Mouse (Mus musculus) cerebellum, adult 2 months (tissue): ENCODE data around the gene Adamts6. TPM values are rescaled to one million over a fixed set of nuclear protein-coding genes. Genes with fewer than 3 reads are reported as not detected.

ENCODE experiments used
- DNase-seq, 2 experiments: peaks; one replicate each; pipeline ENCODE4 v3.0.0; 2021
- H3K27ac ChIP-seq: fragments of 200-500 bp; 2 replicates; pipeline ENCODE4 v1.5.1; 2012; ENCODE audit warnings: low read length, control low read depth, inconsistent platforms; ENCODE audit not compliant: insufficient read depth
- H3K27me3 ChIP-seq: fragments of 200-500 bp; 2 replicates; pipeline ENCODE4 v1.6.1; 2012; ENCODE audit warnings: inconsistent platforms, mild to moderate bottlenecking, low read length, moderate library complexity; ENCODE audit not compliant: control insufficient read depth, insufficient read depth
- H3K4me1 ChIP-seq: fragments of 200-500 bp; 2 replicates; pipeline ENCODE4 v1.6.1; 2011; ENCODE audit warnings: low read length; ENCODE audit not compliant: control insufficient read depth, insufficient read depth
- H3K4me3 ChIP-seq: fragments of 200-500 bp; replicated peaks from 2 replicates; pipeline ENCODE3; 2011; ENCODE audit warnings: mild to moderate bottlenecking, low read depth, low read length, control low read depth; ENCODE audit not compliant: insufficient read depth
- CTCF ChIP-seq: fragments of 200-500 bp; IDR thresholded peaks from 2 replicates; pipeline ENCODE4 v1.5.1; 2011; ENCODE audit warnings: low read depth, mild to moderate bottlenecking, control low read depth, low read length, moderate library complexity, borderline replicate concordance; ENCODE audit not compliant: insufficient read depth
- POLR2A ChIP-seq: fragments of 200-500 bp; IDR thresholded peaks from 2 replicates; pipeline ENCODE4 v1.6.1; 2011; ENCODE audit warnings: low read length, control low read depth, borderline replicate concordance; ENCODE audit not compliant: insufficient read depth
- WGBS: fragments of 180-500 bp; shearing (Covaris S2); methylation state at CpG from one replicate; pipeline ENCODE4 v1.1.7; 2018; 5-methylcytosine and 5-hydroxymethylcytosine counted together
- polyA plus RNA-seq: library from polyadenylated mRNA; depleted of rRNA; stranded (reverse); fragments of >200 nt; gene quantifications from 2 replicates; pipeline ENCODE4 v1.2.3, GENCODE M21; 2012

The Adamts6 gene
- polyA plus RNA-seq, 1 experiment: 5.0 TPM

DNA sequence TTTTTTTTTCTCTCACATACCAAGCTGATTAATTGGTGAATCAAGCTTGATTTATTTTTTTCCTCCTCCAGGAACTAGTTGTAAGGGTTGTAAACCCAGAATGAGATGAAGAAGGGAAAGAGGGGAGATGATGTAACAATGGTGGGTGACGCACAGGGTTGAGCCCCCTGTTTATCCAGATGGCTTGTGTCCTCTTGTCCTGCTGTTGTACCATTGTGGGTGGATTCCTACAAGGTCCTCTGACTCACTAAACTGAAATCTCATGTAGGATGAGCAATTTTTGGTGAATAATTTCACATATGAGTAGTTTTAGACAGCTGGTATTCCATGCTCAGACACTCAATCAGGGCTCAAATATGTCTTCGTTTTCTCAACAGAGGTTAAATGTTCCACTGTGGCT lies 233.9 kb downstream of the Adamts6 start:
- Histone ChIP-seq H3K4me3 (no peak overlapping the region), H3K27ac (no peak overlapping the region), H3K4me1 (no peaks in the 10 kb centered on the region), H3K27me3 (no peaks in the 10 kb centered on the region)
- DNase-seq: no peak
- WGBS: 94% methylated on average over 2 of the region's 2 CpGs
- TF ChIP-seq POLR2A: no peak

DNA sequence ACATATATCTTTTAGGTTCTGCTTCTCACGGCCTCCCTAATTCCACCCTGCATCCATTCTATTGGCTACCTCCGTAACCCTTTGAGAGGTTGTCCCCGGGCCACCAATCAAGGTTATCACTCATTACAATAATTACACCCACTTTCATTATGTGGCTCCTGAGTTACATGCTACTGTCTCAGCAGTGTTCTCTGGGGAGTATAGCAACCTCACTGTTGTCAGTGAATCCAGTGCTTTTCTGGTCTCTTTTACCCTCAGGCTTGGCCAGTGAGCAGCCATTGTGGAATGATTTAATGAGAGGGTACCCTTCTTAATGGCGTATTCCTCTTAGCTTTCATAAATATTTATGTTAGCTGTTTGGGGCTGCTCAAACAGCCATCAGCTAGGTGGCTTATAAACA lies 238.0 kb downstream of the Adamts6 start:
- WGBS: 96% methylated on average over 4 of the region's 4 CpGs
- no peak for DNase-seq
- H3K4me3 ChIP-seq: no peak overlapping the region
- H3K4me1 ChIP-seq: no peaks in the 10 kb centered on the region
- TF ChIP-seq CTCF: no peak
- TF ChIP-seq POLR2A: no peak
- H3K27me3 ChIP-seq: no peaks in the 10 kb centered on the region
- H3K27ac ChIP-seq: no peak overlapping the region

DNA sequence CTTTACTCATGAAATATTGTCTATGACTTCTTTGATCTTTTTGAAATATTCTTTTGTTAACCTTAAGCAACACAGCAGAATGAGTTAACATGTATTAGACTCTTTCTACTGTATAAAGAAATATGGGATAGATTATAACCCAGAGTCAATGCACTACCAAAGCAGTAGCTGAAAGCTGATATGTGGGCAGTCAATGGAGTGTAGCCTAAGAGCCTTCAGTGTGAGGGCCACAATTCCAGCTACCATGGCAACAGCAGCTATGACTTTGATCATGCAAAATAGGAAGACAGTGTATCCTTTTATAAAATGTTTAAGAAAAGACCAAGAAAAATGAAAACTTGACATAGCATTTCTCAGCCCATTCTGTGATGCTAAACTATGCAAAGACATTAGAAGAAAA lies 241.6 kb downstream of the Adamts6 start:
- Histone ChIP-seq H3K27me3 (no peaks in the 10 kb centered on the region), H3K4me1 (no peaks in the 10 kb centered on the region), H3K27ac (no peak overlapping the region), H3K4me3 (no peak overlapping the region)
- no peak for TF ChIP-seq POLR2A
- no peak for DNase-seq

DNA sequence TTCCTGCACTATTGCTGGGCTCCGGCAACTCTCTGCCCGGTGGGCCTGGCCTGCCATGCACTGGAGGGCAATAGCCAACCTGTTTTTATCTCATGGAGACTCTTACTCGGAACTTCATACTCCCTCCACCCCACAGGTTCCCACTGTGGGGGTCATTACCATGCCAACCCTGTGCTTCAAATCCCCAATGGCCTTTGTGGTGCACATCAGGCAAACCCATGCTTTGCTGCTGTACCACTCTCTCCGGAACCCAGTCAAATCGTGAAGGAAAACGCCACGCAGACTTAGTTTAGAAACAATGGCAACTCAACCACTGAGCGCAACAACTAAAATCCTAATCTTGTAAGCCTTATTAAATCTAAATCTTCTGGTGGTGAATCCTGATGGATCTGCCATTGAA lies 244.2 kb downstream of the Adamts6 start:
- TF ChIP-seq CTCF (no peak), POLR2A (no peak)
- H3K4me3 ChIP-seq: no peak overlapping the region

DNA sequence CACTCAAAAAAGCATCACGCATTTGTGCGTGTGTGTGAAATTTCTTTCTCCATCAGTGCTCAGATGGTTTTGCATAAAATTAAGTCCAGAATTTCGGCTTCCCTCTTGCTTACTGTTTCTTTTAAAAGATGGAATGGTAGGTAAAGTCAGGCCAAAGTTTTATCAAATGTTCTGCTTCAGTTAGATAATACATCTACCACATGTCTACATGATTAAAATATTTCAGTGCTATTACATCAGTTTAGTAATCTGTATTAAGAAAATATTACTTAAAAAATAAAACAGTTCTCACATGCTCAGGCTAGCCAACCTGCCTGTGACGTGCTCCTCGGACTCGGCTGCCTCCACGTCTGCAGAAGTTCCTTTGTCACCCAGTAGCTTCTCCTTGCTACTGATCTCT lies 245.1 kb downstream of the Adamts6 start:
- 93% methylated on average over 7 of the region's 7 CpGs for WGBS
- no peaks in the 10 kb centered on the region for H3K4me1 ChIP-seq

More for the DNA sequence above, 244.2 kb downstream of the Adamts6 start:
- Histone ChIP-seq H3K4me1 (no peaks in the 10 kb centered on the region), H3K27me3 (no peaks in the 10 kb centered on the region), H3K27ac (no peak overlapping the region)
- DNase-seq: no peak
- WGBS: 85% methylated on average over 8 of the region's 8 CpGs

DNA sequence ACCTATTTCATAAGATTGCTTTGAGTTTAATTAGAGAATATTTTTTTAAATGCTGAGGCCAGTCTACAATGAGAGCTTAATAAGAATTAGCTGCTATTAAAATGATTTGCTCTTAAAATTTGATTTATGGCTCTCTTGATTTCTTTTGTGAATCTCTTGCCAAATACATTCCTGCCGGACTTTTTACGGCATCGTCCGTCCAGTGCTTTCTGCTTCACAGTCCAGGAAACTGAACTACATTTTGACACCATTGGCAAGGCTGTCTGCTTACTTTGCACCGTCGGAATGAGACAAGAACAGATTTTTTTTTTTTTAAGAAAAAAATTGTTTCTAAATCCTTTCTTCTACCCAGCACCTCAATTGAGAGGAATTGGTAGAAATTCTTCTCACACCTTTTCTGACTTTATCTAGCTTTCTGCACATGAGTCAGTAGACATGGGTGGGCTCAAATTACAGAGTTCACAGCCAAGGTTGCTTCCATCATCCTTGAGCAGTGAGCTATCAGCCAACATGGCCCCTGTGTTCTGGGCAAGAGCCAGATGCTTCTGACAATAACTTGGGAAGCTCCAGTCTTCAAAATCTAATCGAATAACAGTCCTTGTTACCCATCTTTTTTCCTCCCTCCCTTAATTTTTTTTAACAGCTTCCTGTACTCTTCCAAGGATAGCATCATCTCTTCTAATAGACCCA lies 246.3 kb downstream of the Adamts6 start:
- Histone ChIP-seq H3K4me1 (no peaks in the 10 kb centered on the region), H3K27me3 (no peaks in the 10 kb centered on the region), H3K4me3 (no peak overlapping the region), H3K27ac (no peak overlapping the region)
- 38% methylated on average over 7 of the region's 7 CpGs for WGBS
- TF ChIP-seq CTCF: no peak
- TF ChIP-seq POLR2A: no peak
- no peak for DNase-seq

More for the DNA sequence above, 245.1 kb downstream of the Adamts6 start:
- H3K27ac ChIP-seq: no peak overlapping the region
- no peak for TF ChIP-seq CTCF
- H3K4me3 ChIP-seq: no peak overlapping the region
- DNase-seq: no peak
- no peaks in the 10 kb centered on the region for H3K27me3 ChIP-seq

DNA sequence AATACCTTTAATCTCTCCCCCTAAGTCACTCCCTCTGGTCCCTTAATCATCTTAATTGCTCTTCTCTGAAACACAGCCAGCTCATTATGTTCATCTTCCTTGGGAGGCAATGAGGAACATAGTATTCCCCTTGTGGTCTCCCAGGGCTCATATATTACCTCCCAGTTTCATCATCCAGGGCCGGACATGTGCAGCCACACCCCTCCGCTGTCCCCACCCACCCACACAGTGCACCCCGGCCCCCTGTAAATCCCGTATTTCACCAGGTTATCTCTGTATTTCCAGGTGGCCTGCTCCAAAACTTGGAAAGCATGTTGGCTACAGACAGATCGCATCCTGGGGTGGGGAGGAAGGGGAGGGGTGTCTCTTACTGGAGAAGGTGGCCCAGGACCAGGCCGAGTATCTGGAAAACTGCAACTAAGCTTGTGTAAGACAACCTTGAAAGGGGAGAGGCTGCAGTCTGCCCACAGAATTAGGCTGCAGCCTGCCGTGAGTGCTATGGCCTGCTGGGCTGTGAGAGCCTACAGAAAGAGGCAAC lies 253.3 kb downstream of the Adamts6 start:
- 29% methylated on average over 7 of the region's 7 CpGs for WGBS
- TF ChIP-seq POLR2A (no peak), CTCF (no peak)
- no peaks in the 10 kb centered on the region for H3K4me1 ChIP-seq
- no peak for DNase-seq
- H3K4me3 ChIP-seq: no peak overlapping the region
- H3K27ac ChIP-seq: no peak overlapping the region
- H3K27me3 ChIP-seq: no peaks in the 10 kb centered on the region

DNA sequence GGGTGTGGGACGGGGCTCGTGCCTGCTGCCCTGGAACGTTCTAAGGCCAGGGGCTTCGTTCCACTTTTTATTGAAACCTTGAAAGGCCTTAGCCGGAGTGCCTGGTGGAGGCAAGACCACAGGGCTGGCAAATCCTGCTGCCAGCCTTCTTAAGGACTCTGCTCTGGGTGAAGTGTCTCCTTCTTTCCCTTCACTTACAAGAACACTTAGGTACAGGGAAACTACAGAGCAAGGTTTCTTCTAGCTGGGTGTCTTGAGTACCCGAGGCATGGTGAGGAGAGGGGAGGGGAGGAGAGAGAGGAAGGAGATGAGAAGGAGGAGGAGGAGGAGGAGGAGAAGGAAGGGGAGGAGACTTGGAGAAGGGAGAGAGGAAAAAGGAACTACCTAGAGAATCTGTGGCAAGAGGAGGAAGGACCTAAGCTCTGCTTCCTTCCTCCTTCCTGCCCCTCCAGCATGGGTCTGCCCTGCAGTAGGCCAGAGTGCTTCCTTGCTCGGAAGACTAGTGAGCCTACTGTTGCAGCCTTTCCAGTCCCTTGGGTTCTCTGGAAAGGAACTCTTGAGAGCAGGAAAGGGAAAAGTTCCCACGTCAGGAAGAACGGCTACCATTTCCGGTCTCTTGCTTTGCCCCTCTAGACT lies 254.6 kb downstream of the Adamts6 start:
- H3K27me3 ChIP-seq: no peaks in the 10 kb centered on the region
- H3K4me3 ChIP-seq: no peak overlapping the region
- DNase-seq: no peak
- no peak for TF ChIP-seq CTCF
- TF ChIP-seq POLR2A: no peak
- H3K27ac ChIP-seq: no peak overlapping the region
- 82% methylated on average over 10 of the region's 10 CpGs for WGBS
- no peaks in the 10 kb centered on the region for H3K4me1 ChIP-seq
